Mouse (Mus musculus): ENCODE measurements around the gene Gpatch4.

- TF ChIP-seq HCFC1 (IDR thresholded peaks at IDR 0.05; ENCODE audit: borderline replicate concordance, insufficient read depth, low read length) (no peak), ZC3H11A (IDR thresholded peaks at IDR 0.05; ENCODE audit: borderline replicate concordance, low read depth, low read length) (no peak), CHD2 (IDR thresholded peaks at IDR 0.05; ENCODE audit: low read depth, low read length) (no peak), MAFK (IDR thresholded peaks at IDR 0.05; ENCODE audit: insufficient read depth, low read depth, low read length) (no peak), ZNF384 (IDR thresholded peaks at IDR 0.05; ENCODE audit: low read depth, low read length) (no peak)
Observed at GRCm38 (mm10) chr3:88027434-88028186, 15.3 kb upstream of the Gpatch4 start, which contains the start of gene Hapln2.

Measured in ES-E14 (cell line).